Mouse (Mus musculus) C2C12 (cell line): ENCODE measurements around the gene Rab31.

ENCODE experiments used
- CTCF ChIP-seq: IDR thresholded peaks from one replicate; pipeline ENCODE4 v1.5.1; 2011; ENCODE audit not compliant: control insufficient read depth, insufficient read depth, insufficient read length
- MAX ChIP-seq: IDR thresholded peaks from one replicate; pipeline ENCODE4 v1.6.1; 2011; ENCODE audit warnings: mild to moderate bottlenecking, control low read depth
- USF1 ChIP-seq: IDR thresholded peaks from one replicate; pipeline ENCODE4 v1.6.1; 2011; ENCODE audit warnings: low read depth, mild to moderate bottlenecking, control low read depth, moderate library complexity

- TF ChIP-seq CTCF (no peak), MAX (no peak), USF1 (no peak)
These were observed 116.5 kb downstream of the Rab31 start for GRCm38 (mm10) chr17:65656076-65656475.
